Mouse (Mus musculus) G1E-ER4 (cell line): ENCODE measurements around the gene Hspb9. TPM values are rescaled to one million over a fixed set of nuclear protein-coding genes. Genes with fewer than 3 reads are reported as not detected.

ENCODE experiments used
- GATA1 ChIP-seq: IDR thresholded peaks from one replicate; pipeline ENCODE4 v1.8.0; 2012; ENCODE audit warnings: low read length, inconsistent platforms
- polyA plus RNA-seq: library from polyadenylated mRNA; stranded (reverse); fragments of >175 nt; gene quantifications from 2 replicates; pipeline ENCODE4 v1.2.3, GENCODE M21; 2012

Gene Hspb9
- 0.26 and 0.37 TPM in 2 replicates for polyA plus RNA-seq

DNA sequence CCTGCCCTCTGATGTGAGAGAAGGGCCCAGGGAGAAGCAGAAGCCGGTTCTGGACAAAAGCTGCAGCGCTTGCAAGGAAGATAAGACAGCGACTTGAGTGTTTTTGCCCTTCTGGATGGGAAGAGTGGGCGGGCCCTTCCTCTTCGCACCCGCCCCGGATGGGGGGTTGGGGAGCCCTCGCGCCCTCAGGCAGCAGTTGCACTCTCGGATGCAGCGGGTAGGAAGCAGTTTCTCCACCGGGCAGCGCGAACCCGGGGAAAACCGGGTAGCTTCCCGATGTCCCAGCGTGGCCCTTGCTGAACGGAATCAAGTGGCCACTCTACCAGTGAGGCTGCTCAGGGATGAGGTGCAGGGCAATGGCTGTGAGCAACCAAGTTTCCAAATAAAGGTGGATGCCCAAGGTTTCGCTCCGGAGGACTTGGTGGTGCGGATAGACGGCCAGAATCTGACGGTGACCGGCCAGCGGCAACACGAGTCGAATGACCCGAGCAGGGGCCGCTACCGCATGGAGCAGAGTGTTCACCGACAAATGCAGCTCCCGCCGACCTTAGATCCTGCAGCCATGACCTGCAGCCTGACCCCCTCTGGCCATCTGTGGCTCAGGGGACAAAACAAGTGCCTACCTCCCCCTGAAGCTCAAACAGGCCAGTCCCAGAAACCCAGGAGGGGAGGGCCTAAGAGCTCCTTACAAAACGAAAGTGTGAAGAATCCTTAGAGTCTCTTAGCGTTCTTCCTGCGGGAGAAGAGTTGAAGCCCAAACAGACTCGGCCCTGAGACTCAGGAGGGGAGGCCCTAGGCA, at the start of gene Hspb9:
TSS of gene Hspb9 (plus strand) at position 116 of the 799 bp plus-strand sequence.
- no peak for TF ChIP-seq GATA1

DNA sequence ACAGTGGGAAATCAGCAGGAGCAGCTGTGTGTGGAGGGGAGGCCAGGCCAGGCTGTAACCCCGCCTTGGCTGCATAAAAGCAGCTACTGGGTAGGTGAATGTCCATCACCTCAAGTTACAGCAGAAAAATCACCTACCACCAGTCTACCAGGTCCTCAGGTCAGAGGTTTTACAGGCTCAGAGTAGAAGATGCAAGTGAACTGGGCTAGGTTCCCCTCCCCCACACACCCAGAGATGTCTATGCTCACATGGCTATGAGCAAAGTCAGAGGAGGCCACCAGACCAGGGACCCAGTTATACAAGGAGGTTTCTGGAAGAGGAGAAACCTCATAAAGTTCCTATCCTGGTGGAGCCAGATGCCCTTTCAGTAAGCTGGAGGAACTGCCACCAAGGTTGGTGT, 42.6 kb upstream of the Hspb9 start:
- TF ChIP-seq GATA1: no peak

DNA sequence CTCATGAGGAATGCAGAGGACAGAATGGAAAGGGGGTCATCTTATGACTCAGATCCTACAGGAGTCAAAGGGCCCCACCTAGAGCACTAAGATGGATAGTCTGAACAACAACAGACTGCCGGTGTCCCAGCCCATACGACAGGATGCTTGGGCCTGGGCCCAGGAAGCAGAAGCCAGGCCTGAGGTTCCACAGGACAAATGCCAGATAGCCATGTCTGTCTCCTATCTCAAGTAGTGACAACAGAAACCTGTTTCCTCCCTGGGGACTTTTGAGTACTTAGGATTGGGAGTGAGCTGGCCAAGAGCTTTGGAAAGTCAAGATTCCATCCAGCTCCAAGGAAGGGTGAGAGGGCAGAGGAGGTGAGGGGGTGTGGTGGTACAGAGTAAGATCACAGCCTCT, 41.7 kb upstream of the Hspb9 start:
- TF ChIP-seq GATA1: no peak

- TF ChIP-seq GATA1: no peak
These were observed 40.5 kb upstream of the Hspb9 start for GRCm38 (mm10) chr11:100673169-100673568.

GRCm38 (mm10) chr11:100677810-100678209, 35.8 kb upstream of the Hspb9 start:
- TF ChIP-seq GATA1: no peak

DNA sequence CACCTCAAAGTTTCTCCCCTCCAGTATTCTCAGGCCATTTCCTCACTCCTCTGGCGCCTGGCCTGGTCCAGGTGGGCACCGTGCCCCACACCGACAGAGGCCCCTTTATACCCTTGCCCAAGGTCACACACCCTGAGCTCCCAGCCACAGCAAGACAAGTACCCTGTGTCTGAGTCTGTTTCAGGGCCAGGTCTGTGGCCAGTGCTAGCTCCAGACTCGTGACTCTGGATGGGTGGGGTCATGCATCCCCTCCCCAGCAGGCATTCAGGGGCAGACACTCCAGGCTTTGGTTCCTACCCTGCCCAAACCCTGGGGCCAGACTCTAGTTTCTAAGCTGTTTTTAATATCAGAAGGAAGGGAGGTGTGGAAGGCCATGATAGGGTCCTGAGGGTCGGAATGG, 31.8 kb upstream of the Hspb9 start:
- TF ChIP-seq GATA1: no peak

DNA sequence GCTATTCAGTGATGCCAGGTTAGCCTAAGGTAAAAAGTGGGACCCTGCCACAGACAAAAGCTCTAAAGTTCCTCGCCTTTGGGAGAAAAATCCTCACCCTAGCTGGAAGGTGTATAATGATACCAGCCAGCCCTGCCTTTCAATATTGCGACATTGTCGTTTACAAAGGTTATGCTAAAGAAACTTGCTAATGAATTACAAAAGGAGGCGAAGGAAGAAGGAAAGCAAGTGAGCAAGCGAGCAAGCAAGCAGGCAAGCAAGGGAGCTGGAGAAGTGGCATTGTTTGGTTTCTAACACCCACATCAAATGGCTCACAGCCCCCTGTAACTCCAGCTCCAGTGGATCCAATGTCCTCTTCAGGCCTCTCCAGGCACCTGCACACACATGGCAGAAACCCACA, 31.1 kb upstream of the Hspb9 start:
- no peak for TF ChIP-seq GATA1

GRCm38 (mm10) chr11:100684084-100684483, 29.6 kb upstream of the Hspb9 start:
- no peak for TF ChIP-seq GATA1

DNA sequence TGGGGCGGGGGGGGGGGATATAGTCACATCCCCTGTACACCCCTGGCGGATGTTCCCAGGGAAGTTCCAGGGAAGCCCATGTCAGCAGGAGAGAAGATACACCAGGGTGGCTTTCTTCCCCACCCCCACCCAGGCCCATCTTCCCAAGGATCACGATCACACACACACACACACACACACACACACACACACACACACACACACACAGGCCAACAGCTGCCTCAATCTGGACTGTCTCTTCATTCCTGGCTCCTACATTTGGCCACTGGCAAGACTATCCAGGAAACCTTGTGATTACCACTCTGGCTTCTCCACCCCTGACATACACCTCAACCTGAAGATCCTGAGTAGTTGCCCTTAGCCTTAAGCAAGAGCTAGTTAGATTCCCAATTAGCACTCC, 28.3 kb upstream of the Hspb9 start:
- no peak for TF ChIP-seq GATA1

GRCm38 (mm10) chr11:100687265-100687664, 26.4 kb upstream of the Hspb9 start:
- TF ChIP-seq GATA1: no peak

- TF ChIP-seq GATA1: no peak
These were observed 25.2 kb upstream of the Hspb9 start for GRCm38 (mm10) chr11:100688443-100688842.

DNA sequence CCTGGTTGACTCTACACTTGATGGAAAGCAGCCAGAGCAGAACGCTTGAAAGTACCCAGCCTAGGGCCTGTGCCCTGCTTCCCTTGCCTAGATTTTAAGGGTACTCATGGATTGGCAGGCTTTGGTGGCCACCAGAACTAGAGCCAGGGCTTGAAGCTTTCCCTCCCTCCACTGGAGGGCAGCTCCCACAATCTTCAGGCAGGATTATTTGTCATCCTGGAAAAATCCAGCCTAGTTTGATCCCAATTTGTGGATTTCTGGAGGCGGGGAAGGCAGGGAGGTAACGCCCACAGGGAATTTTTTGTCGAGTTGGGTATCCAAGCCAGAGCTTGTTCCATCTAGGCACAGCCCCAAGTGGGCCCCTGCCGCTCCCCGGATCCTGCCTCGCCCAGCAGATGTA, 23.3 kb upstream of the Hspb9 start:
- no peak for TF ChIP-seq GATA1

DNA sequence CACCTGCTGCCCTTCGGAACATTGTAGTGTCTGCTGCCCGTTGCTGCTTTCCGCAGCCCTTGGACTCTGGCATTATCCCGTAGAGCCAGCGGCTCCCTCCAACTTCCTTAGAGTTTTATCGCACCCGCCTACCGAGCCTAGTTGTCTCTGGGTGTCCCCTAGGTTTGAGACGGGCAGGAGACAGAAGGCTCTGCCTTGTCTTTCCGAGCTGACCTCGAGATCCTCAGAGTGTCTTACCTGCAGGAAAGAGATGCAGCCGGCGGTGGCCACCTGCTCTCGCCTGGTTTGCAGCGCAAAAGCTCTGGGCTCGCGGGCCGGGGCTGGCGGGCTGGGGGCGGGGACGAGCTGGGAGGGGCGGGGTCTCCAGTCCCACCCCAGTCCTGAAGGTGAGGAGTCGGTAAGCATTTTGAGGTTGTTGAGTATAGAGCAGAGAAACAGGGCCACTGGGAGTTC, 21.5 kb upstream of the Hspb9 start, which contains the start of gene Zfp385c:
TSS of gene Zfp385c (minus strand) at position 292 of the 453 bp plus-strand sequence.
- TF ChIP-seq GATA1: no peak

- TF ChIP-seq GATA1: no peak
These were observed 20.5 kb upstream of the Hspb9 start for GRCm38 (mm10) chr11:100693154-100693553.

DNA sequence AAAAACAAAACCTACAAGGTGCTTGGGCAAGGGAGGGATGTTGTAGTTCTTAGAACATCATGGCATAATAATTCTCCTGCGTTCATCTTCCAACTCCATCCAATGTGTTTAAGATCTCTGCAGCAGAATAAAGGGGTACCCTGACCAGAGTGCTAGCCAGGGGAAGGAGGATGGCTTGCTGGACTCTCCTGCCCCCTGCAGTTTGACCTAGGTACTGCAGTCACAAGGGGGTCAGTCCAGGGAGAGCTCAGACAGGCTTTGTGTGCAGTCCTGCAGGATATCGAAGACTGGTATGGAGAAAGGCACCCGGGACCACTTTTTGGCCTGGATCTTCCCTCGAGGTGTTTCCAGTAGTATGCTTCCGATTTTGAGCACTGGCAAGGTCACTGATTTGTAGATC, 18.7 kb upstream of the Hspb9 start:
- no peak for TF ChIP-seq GATA1

DNA sequence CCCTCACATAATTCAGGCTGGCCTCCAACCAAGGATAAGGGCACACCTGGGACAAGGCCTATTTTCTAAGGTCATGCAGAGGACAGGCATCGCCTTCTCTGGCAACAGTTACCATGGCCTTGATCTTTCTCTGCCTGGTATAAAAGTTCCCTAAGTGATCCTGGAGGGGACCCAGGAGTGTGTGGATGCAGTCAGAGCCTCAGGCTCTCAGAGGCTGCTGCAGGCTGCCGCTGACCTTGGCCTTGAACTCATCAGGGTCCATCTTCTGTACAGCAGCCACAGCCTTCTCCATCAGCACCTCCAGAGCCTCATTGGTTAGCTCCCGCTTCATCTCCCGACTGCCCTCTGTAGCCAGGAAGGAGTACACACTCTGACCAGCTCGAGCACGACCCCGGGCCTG, 15.7 kb upstream of the Hspb9 start:
- no peak for TF ChIP-seq GATA1

DNA sequence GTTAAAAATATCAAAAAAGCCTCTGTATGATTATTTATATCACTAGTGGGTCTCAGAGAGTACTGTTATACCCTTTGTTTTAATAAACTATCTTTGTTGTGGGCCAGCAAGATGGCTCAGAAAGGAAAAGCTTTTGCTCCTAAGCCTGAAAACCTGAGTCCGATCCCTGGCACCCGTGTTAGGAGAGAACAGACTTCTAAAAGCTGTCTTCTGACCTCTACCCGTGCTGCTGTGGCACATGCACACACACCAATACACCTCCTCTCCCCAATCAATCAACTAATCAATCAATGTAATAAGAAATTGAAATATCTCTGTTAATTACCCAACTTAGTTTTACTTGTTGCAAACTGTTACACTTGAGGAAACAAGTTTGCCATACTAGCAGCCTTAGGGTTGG, 12.9 kb upstream of the Hspb9 start:
- no peak for TF ChIP-seq GATA1
